Mouse (Mus musculus) bone marrow, adult 2 months (tissue): ENCODE measurements around the gene Ddc.

Experiments used
- CTCF ChIP-seq: fragments of 200-500 bp; IDR thresholded peaks from 2 replicates; pipeline ENCODE4 v1.5.1; 2011; ENCODE audit warnings: low read length, control low read depth; ENCODE audit not compliant: control insufficient read depth, insufficient read depth
- POLR2A ChIP-seq: fragments of 200-500 bp; IDR thresholded peaks from 2 replicates; pipeline ENCODE4 v1.6.1; 2011; ENCODE audit warnings: low read depth, mild to moderate bottlenecking, control low read depth, low read length, borderline replicate concordance; ENCODE audit not compliant: control insufficient read depth

- TF ChIP-seq CTCF (no peak), POLR2A (no peak)
Measured at GRCm38 (mm10) chr11:11944814-11945213, 46.9 kb upstream of the Ddc start.
